Mouse (Mus musculus): ENCODE results near the gene Afdn. TPM values are rescaled to one million over a fixed set of nuclear protein-coding genes. Genes with fewer than 3 reads are reported as not detected.
"Not testable (repeated sequence)": the region's sequence is repeated elsewhere in the genome, so short reads cannot be mapped to it uniquely, and the experiment has no call there.

Gene Afdn
- total RNA-seq, 1 experiment from 2014 or later: 121 TPM

DNA sequence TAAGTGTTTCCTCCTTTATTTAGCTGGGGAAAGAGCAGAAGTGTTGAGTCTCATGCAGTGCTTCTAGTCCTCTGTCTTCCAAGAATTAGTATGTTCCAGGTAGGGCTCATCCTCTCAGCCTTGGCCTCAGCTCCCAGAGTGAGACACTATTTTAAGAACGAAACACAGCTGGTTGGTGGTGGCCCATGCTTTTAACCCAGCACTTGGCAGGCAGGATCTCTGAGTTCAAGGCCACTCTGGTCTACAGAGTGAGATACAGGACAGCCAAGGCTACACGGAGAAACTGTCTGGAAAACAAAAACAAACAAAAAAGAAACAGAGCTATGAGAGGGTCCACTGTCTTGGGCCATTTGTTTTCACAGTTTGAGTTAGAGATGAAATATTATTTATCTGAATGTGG, 17.3 kb downstream of the Afdn start:
- peak; percentile 9 for DNase-seq

- DNase-seq: no peak
These were observed 18.5 kb downstream of the Afdn start for GRCm38 (mm10) chr17:13778865-13779264.

DNA sequence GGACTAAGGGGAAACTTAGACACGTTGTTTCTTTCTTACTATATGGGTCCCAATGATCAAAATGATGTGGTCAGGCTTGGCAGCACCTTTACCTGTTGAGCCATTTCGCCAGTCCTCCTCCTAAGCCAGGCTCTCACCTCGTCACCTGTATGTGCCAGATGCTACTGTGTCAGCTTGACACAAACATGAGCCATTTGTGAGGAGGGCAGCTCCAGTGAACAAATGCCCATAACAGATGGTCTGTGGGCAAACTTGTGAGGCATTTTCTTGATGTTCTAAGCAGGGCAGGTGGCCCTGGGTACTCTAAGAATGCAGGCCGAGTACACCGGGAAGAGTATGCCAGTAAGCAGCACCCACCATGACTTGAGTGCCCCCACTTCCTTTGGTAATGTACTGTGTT, 21.6 kb downstream of the Afdn start:
- no peak for DNase-seq

- no peak for DNase-seq
These were observed 23.1 kb downstream of the Afdn start for GRCm38 (mm10) chr17:13783469-13783868.

- DNase-seq: not testable (repeated sequence)
These were observed 29.7 kb downstream of the Afdn start for GRCm38 (mm10) chr17:13790033-13790432.

- no peak for DNase-seq
These were observed 37.4 kb downstream of the Afdn start for GRCm38 (mm10) chr17:13797691-13798090.

- no peak for DNase-seq
These were observed 42.6 kb downstream of the Afdn start for GRCm38 (mm10) chr17:13802836-13803408.

- DNase-seq: peak; percentile 25
These were observed 45.7 kb downstream of the Afdn start for GRCm38 (mm10) chr17:13806016-13806415.

DNA sequence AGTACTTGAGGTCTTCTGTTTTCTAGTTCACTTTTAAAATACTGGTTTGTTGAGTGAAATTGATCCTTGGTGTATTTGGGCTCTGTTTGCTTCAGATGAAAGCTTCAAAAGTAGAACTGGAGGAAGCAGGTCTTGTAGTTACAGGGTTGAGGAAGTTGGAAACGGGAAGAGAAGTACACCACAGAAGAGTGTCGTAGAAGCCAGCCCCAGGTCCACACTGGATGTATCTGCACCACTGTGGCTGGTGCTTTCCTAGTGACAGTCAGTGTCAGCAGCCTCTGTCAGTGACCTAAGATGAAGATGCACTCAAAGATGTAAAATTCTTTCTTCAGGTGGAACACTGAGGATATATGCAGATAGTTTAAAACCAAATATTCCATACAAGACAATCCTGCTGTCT, 57.5 kb downstream of the Afdn start:
- no peak for DNase-seq

- no peak for DNase-seq
These were observed 59.0 kb downstream of the Afdn start for GRCm38 (mm10) chr17:13819342-13819741.

GRCm38 (mm10) chr17:13820676-13821075, 60.3 kb downstream of the Afdn start:
- DNase-seq: no peak

DNA sequence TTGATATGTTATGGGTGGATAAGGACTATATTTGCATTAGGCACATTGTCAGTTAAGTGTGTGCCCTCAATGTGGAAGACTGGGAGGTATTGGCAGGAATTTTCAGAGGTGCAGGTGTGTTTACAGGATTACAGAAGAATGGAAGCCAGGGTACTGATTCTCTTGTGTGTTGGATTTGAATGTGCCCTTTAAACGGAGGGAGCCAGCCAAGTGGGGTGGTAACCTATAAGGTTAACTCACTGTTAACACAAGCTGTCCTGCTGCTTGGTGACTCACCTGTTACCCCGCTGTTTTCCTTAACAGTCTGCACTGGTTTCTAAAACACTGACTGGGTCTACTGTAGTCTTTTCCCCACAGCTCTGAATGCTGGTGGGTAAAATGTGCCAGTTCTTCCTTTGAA, 65.1 kb downstream of the Afdn start:
- DNase-seq: no peak

- DNase-seq: no peak
These were observed 69.9 kb downstream of the Afdn start for GRCm38 (mm10) chr17:13830234-13830633.

DNA sequence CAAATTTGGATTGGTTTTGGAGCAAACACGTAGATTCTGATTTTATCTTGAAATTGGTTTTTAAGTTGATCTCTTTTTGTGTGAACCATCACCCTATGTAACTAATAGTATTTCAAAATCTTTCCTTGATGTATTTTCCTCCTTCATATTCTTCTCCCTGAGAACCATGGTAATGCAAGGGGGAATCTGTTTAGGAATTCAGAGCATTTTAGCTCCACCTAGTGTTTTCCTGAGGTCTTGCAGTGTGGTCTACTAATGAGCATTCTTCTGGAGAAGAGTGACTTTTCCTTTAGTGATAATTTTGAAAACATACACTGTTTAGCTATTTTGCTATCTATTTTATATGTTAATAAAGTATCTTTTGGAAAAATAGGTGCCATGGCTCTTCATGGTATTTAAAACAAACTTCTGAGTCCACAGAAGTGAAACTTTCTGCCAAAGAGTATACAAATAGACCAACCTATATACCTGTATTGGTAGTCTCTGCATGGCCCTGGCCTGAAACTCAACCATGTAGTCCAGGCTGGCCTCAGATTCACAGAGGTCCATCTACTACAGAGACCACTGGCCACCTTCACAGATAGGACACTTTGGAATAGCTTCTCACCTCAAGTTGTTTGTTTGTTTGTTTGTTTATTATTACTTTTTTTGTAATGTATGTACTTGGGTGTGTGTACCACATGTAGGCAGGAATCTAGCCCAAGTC, 70.5 kb downstream of the Afdn start:
- DNase-seq: peak; percentile 46

DNA sequence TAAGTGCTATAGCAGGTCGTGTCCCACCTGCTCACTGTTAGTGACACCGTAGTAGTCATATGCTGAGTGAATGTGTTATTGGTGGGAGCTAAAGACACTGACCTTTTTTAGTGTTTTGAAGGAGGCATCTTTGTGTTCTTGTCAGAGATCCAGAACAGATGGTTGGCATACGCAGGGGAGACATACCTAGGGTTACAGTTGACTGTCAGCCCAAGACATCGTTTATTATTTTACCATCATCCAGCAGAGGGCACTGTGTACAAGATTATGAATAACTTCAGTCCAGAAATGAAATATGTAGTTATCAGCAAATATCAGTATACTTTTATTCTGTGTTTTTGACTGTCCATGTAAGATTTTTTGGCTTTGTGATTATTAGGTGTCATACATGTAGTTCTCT, 75.5 kb downstream of the Afdn start:
- peak; percentile 14 for DNase-seq

DNA sequence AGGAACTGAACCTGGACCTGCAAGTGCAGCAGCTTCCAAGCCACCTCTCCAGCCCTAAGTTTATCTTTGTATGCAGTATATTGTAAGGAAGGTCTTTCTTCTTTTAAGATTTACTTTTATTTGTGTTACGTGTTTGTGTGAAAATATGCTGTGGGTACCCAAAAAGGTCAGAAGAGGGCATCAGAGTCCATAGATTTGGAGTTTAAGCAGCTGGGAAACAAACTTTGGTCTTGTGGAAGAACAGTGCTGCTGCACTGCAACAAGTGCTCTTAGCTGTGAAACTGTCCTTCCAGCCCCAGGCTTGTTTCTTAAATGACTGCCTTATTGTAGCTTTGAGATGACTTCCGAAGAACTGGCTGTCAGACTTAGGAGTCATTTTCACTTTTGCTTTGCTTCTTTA, 89.8 kb downstream of the Afdn start:
- DNase-seq: peak; percentile 7

DNA sequence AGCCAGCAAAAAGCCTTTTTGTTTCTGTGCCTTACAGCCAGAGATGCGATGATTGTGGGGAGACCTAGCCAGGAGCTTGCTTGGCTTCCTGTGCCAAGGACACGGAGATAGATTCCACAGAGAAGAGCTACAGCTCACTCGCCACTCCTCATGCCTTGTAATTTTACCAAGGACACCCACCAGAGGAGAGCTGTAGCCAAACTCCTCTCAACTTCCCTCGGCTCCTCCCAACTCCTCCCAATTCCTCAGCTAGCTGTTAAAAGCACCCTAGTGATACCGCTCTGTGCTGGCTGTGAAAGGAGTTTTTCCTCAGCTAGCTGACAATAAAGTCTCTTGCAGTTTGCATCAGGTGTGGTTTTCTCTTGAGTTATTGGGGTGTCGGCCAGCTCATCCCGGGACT, 93.5 kb downstream of the Afdn start:
- peak; percentile 9 for DNase-seq

DNA sequence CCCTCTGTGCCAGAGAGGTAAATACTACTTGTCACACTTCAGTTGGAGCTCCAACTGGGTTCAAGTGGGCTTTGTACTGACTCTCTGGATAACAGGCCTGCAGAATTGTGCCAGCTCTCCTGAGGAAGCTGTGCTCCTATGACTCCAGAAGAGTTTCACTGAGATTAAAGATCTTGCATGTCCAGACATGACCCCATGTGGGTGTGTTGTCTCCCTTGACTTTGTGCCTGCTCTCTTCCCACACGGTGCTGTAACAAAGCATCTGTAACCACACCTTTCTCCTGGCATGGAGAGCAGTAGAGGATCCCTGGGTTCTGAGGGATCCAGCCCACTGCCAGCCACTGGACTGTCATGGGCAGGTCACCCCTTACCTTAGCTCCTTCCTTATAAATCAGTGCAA, 95.1 kb downstream of the Afdn start:
- no peak for DNase-seq

DNA sequence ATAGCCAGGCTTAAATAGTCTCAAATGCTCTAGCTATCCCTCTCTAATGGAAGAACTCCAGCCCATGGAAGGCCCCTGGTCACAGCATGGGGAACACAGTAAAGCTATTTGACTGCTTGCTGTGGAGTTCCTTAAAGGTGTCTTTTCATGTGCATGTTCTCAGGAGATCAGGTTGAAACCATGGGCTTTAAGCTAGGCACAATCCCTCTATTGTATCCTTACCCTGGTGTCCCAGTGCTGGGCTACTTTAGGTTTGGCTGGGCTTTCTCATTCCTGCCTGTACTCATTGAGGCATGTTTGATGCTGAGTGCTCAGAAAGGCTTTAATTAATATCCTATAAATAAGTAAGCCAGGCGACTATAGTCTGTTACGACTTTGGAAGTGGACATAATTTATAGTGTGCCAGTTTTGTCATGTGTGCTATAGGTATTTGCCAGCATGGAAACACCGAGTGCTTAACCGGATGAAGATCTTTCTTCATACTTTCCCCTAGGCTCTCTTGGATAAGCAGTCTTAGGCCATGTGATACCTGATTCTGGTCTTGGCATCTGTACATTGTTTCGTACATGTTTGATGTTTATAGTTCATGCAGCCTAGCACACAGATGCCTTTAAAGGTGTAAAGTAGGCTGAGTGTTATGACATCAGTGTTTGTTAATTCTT, 96.2 kb downstream of the Afdn start:
- no peak for DNase-seq

DNA sequence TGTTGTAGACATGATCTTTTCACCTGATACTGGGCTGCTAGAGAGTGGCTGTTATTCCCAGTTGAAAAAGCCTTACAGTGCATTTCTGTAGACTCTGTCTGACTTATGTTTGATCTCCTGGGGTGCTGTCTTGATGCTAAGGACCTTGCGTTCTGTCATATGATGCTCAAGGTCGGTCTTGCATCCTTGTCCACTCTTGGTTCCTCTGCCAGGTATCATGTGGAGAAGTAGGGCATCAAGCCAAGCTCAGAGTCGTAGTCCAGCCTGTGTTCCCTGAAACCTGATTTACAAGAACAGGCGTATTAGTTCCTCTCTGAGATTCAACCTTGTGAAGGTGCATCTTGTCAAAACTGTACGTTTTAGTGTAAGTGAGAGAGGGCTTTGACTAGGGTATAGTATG, 105.0 kb downstream of the Afdn start:
- DNase-seq: no peak

- no peak for DNase-seq
These were observed 106.6 kb downstream of the Afdn start for GRCm38 (mm10) chr17:13866951-13867351.

DNA sequence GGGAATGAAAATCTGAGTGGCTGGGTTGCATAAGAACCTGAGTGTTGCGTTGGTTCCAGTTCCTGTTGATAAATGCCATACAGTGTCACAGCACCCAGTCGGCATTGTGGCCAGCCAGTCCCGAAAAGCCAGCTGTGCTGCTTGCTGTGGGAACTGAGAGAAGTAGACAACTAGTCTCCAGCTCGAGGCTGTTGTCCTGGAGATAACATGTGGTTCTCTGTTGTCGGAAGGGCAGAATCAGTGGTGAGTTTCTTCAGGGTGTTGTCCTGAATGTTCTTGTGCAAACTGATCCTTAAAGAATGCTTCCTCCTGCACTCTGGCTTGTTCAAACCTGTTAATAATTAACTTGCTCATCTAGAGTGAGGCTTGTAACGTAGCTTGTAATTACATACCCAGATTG, 107.1 kb downstream of the Afdn start:
- DNase-seq: peak; percentile 21

- no peak for DNase-seq
These were observed 109.9 kb downstream of the Afdn start for GRCm38 (mm10) chr17:13870236-13870635.

GRCm38 (mm10) chr17:13874245-13874644, 113.9 kb downstream of the Afdn start:
- no peak for DNase-seq

All from adrenal gland, postnatal 14 days (tissue).